ENCODE assay signal across 13 mouse cellular contexts in the genomic region with DNA sequence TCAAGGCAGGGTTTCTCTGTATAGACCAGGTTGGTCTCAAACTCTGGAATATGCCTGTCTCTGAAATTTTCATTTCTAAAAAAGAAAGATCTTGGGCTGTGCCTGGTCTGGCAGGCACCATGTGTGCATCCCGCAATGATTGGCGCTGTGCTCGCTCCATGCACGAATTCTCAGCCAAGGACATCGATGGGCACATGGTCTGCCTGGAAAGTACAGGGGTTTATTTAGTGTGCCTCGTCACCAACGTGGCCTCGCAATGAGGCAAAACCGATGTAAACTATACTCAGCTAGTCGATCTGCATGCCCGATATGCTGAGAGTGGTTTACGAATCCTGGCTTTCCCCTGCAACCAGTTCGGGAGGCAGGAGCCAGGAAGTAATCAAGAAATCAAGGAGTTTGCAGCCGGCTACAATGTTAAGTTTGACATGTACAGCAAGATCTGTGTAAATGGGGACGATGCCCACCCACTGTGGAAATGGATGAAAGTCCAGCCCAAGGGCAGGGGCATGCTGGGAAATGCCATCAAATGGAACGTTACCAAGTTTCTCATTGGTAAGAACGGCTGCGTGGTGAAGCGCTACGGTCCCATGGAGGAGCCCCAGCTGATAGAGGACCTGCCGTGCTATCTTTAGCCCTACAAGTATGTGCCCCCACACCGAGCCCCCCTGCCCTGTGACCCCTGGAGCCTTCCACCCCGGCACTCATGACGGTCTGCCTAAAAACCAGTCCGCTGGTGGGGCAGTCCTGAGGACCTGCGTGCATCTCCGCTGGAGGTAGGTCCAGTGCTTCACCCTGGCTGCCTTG. TPM values are rescaled to one million over a fixed set of nuclear protein-coding genes. Genes with fewer than 3 reads are reported as not detected.
A peak's percentile ranks its signal among the peaks of the same experiment; 100 is the strongest.
DNase-seq lines count a peak whose midpoint lies in the region; ATAC-seq lines count a peak whose summit lies in the region.
"Had no signal": no experiment of that assay in that cellular context is flagged by ENCODE, and none has a peak within 500 bp of the region (broad histone marks: within the 10 kb centered on the region; RNA-seq: fewer than 3 reads in every experiment).

No protein-coding gene starts in this region.

- H3K4me2 ChIP-seq in forebrain, embryonic 12.5 days: no peak overlapping the region
- no peak overlapping the region for H3K4me2 ChIP-seq in forebrain, embryonic 11.5 days (ENCODE audit: low read depth, low read length, severe bottlenecking)
- H3K4me2 ChIP-seq: embryonic facial prominence, embryonic 15.5 days; liver, embryonic 11.5 days had no signal

- no peak for DNase-seq in forebrain, embryonic 11.5 days (ENCODE audit: low spot score)
- DNase-seq in adrenal gland, postnatal 14 days: peak; percentile 48
- peak; percentile 40 to 48 for DNase-seq in cerebellum, postnatal 36 days
- DNase-seq in heart, postnatal 10 days: peak; percentile 54 to 61
- no peak for DNase-seq in midbrain, embryonic 10.5 days (ENCODE audit: low spot score)
- DNase-seq in embryo, embryonic 11 days: no peak
- DNase-seq in right cerebral cortex, postnatal 4 days: no peak
- DNase-seq: gastrocnemius, postnatal 25 days had no signal

- no peak overlapping the region for H3K9ac ChIP-seq in forebrain, embryonic 12.5 days
- H3K9ac ChIP-seq in forebrain, embryonic 11.5 days (ENCODE audit: low read length): no peak overlapping the region
- H3K9ac ChIP-seq: embryonic facial prominence, embryonic 15.5 days had no signal

- H3K27ac ChIP-seq in forebrain, embryonic 12.5 days: no peak overlapping the region
- no peak overlapping the region for H3K27ac ChIP-seq in forebrain, embryonic 11.5 days (ENCODE audit: low read depth, low read length)
- H3K27ac ChIP-seq in midbrain, embryonic 10.5 days (replicated peaks): no peak overlapping the region
- H3K27ac ChIP-seq: embryonic facial prominence, embryonic 15.5 days had no signal

- peaks cover 38% of the 10 kb centered on the region for H3K36me3 ChIP-seq in forebrain, embryonic 12.5 days (replicated peaks)
- peaks cover 8% of the 10 kb centered on the region for H3K36me3 ChIP-seq in forebrain, embryonic 11.5 days (ENCODE audit: control insufficient read depth, insufficient read depth, low read length)
- peaks cover 81% of the 10 kb centered on the region for H3K36me3 ChIP-seq in midbrain, embryonic 10.5 days

- peaks cover 11% of the 10 kb centered on the region for H3K4me1 ChIP-seq in forebrain, embryonic 12.5 days
- H3K4me1 ChIP-seq in forebrain, embryonic 11.5 days (replicated peaks; ENCODE audit: control insufficient read depth, insufficient read depth, low read length): no peaks in the 10 kb centered on the region
- H3K4me1 ChIP-seq in midbrain, embryonic 10.5 days: peaks cover 11% of the 10 kb centered on the region
- H3K4me1 ChIP-seq: embryonic facial prominence, embryonic 15.5 days had no signal

- intact Hi-C loops in heart, postnatal 10 days (cut with DNase I): no loop called here

- no peaks in the 10 kb centered on the region for H3K9me3 ChIP-seq in forebrain, embryonic 12.5 days
- H3K9me3 ChIP-seq in forebrain, embryonic 11.5 days (ENCODE audit: control insufficient read depth, low read length): no peaks in the 10 kb centered on the region
- H3K9me3 ChIP-seq in midbrain, embryonic 10.5 days (replicated peaks): no peaks in the 10 kb centered on the region
- H3K9me3 ChIP-seq: embryonic facial prominence, embryonic 15.5 days had no signal

- no peak overlapping the region for H3K4me3 ChIP-seq in forebrain, embryonic 12.5 days (replicated peaks)
- H3K4me3 ChIP-seq in forebrain, embryonic 11.5 days (ENCODE audit: low read depth, low read length): no peak overlapping the region
- no peak overlapping the region for H3K4me3 ChIP-seq in midbrain, embryonic 10.5 days
- H3K4me3 ChIP-seq: embryonic facial prominence, embryonic 15.5 days; myocyte had no signal

- WGBS in forebrain, embryonic 12.5 days: 91% methylated on average over 27 of the region's 27 CpGs
- 90% methylated on average over 27 of the region's 27 CpGs for WGBS in forebrain, embryonic 11.5 days
- 94% methylated on average over 27 of the region's 27 CpGs for WGBS in midbrain, embryonic 10.5 days

- no peaks in the 10 kb centered on the region for H3K27me3 ChIP-seq in forebrain, embryonic 12.5 days
- H3K27me3 ChIP-seq in forebrain, embryonic 11.5 days (ENCODE audit: control insufficient read depth, insufficient read depth, low read length): no peaks in the 10 kb centered on the region
- H3K27me3 ChIP-seq in midbrain, embryonic 10.5 days (ENCODE audit: low read depth, poor library complexity, severe bottlenecking): no peaks in the 10 kb centered on the region
- H3K27me3 ChIP-seq: embryonic facial prominence, embryonic 15.5 days had no signal

- ATAC-seq in forebrain, embryonic 12.5 days (ENCODE audit: low FRiP score): 0 out of 2 replicates have a peak, but pooled peaks have one; percentile 33
- ATAC-seq in forebrain, embryonic 11.5 days (replicated peaks; ENCODE audit: low FRiP score): no peak
- ATAC-seq: intestine, postnatal 0 days had no signal

RNA-seq across cellular contexts. Expression of a gene that starts 8.0 kb away (rescaled TPM):
- polyA plus RNA-seq in forebrain, embryonic 12.5 days (2016; fragmentation: Nextera tagmentation; extraction: Ambion mirVana): 126 and 130 TPM in 2 replicates
- 127 TPM in 2 replicates for polyA plus RNA-seq in forebrain, embryonic 11.5 days (2014; fragmentation: Nextera tagmentation; extraction: Ambion mirVana)
- total RNA-seq in adrenal gland, postnatal 14 days (2021): 50.6 and 54.1 TPM in 2 replicates
- 10 to 100 TPM; 36.3 to 37.8 TPM for total RNA-seq in heart, postnatal 10 days (2021)
- polyA plus RNA-seq in midbrain, embryonic 10.5 days (2016; fragmentation: Nextera tagmentation; extraction: Ambion mirVana): 85.2 and 86.7 TPM in 2 replicates

Comparison
In these comparisons a context has a peak if more than half of its experiments do, and no peak if none do; other contexts are left out.
1. DNase-seq: peak in adrenal gland, postnatal 14 days (single experiment), cerebellum, postnatal 36 days (2 of 2) and heart, postnatal 10 days (2 of 2); none in forebrain, embryonic 11.5 days (single experiment), midbrain, embryonic 10.5 days (single experiment), embryo, embryonic 11 days (single experiment) and right cerebral cortex, postnatal 4 days (single experiment).